Mouse (Mus musculus): ENCODE data around the gene Art4.

DNA sequence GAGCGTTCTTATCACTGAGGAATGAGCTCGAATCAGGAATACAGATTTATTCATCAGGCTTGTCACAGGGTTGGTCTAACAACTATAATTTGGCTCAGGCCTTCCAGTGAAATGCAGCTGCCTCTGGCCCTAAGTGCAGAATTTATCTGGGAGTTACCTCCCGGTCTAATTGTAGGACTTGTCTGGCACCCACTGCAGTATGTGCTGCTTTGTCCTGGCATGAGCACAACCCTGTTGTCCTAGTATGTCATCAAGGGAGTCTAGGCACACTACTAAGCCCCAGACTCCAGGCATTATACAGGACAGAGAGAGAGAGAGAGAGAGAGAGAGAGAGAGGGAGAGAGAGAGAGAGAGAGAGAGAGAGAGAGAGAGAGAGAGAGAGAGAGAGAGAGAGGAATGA lies 20.2 kb downstream of the Art4 start:
- TF ChIP-seq CTCF (IDR thresholded peaks at IDR 0.05; ENCODE audit: control insufficient read depth, insufficient read depth, insufficient replicate concordance, low read depth, low read length) = no peak
- TF ChIP-seq POLR2A (IDR thresholded peaks at IDR 0.05; ENCODE audit: control insufficient read depth, low read depth, low read length) = no peak

Measured in testis, adult 2 months (tissue).